Mouse (Mus musculus) E14TG2a.4 (cell line): ENCODE data around the gene Cdh22.

ENCODE experiments used
- CTCF ChIP-seq: conservative IDR thresholded peaks from 2 replicates; pipeline ENCODE4 v1.5.1; 2014; ENCODE audit warnings: low read length
- POU5F1 ChIP-seq: IDR thresholded peaks from 2 replicates; pipeline ENCODE4 v1.6.1; 2014; ENCODE audit warnings: low read length, borderline replicate concordance

- TF ChIP-seq CTCF = no peak
- no peak for TF ChIP-seq POU5F1
Measured at GRCm38 (mm10) chr2:165120765-165121164, 113.9 kb downstream of the Cdh22 start.
